Mouse (Mus musculus): ENCODE results near the gene Grpel1. TPM values are rescaled to one million over a fixed set of nuclear protein-coding genes. Genes with fewer than 3 reads are reported as not detected.

The Grpel1 gene
- total and polyA plus RNA-seq, 2 experiments from 2014 or later = 13.9 to 41.9 TPM

- no peak for ATAC-seq
- 61% methylated on average over 2 of the region's 2 CpGs for WGBS
- no peak overlapping the region for H3K4me3 ChIP-seq (ENCODE audit: low read length)
These were observed 33.1 kb upstream of the Grpel1 start for GRCm38 (mm10) chr5:36431711-36432110.

GRCm38 (mm10) chr5:36434398-36434967 is 30.3 kb upstream of the Grpel1 start:
- H3K9ac ChIP-seq (replicated peaks; ENCODE audit: low read length) = no peak overlapping the region
- 40% methylated on average over 9 of the region's 9 CpGs for WGBS
- no peaks in the 10 kb centered on the region for H3K36me3 ChIP-seq (ENCODE audit: insufficient read depth, low read length)
- no peak for TF ChIP-seq CTCF (IDR thresholded peaks at IDR 0.05; ENCODE audit: low read depth)
- DNase-seq (ENCODE audit: low spot score) = no peak
- H3K4me3 ChIP-seq (ENCODE audit: low read length) = no peak overlapping the region
- H3K4me2 ChIP-seq (ENCODE audit: low read depth, low read length) = no peak overlapping the region
- ATAC-seq = no peak; the same call in 1 of the 2 replicates
- no peaks in the 10 kb centered on the region for H3K9me3 ChIP-seq (ENCODE audit: low read length)
- no peak overlapping the region for H3K27ac ChIP-seq
- no peaks in the 10 kb centered on the region for H3K27me3 ChIP-seq (ENCODE audit: insufficient read depth, low read length)
- H3K4me1 ChIP-seq (ENCODE audit: insufficient read depth, low read length) = no peaks in the 10 kb centered on the region

More at GRCm38 (mm10) chr5:36431711-36432110, 33.1 kb upstream of the Grpel1 start:
- Histone ChIP-seq H3K27ac (no peak overlapping the region), H3K4me1 (ENCODE audit: insufficient read depth, low read length) (no peaks in the 10 kb centered on the region), H3K9me3 (ENCODE audit: low read length) (no peaks in the 10 kb centered on the region), H3K9ac (replicated peaks; ENCODE audit: low read length) (no peak overlapping the region), H3K4me2 (ENCODE audit: low read depth, low read length) (no peak overlapping the region), H3K36me3 (ENCODE audit: insufficient read depth, low read length) (no peaks in the 10 kb centered on the region), H3K27me3 (ENCODE audit: insufficient read depth, low read length) (no peaks in the 10 kb centered on the region)
- no peak for DNase-seq (ENCODE audit: low spot score)
- no peak for TF ChIP-seq CTCF (IDR thresholded peaks at IDR 0.05; ENCODE audit: low read depth)

GRCm38 (mm10) chr5:36436858-36437257 is 27.9 kb upstream of the Grpel1 start:
- ATAC-seq = no peak
- Histone ChIP-seq H3K4me1 (ENCODE audit: insufficient read depth, low read length) (no peaks in the 10 kb centered on the region), H3K9ac (replicated peaks; ENCODE audit: low read length) (no peak overlapping the region), H3K4me3 (ENCODE audit: low read length) (no peak overlapping the region), H3K27ac (no peak overlapping the region), H3K9me3 (ENCODE audit: low read length) (no peaks in the 10 kb centered on the region), H3K36me3 (ENCODE audit: insufficient read depth, low read length) (no peaks in the 10 kb centered on the region), H3K4me2 (ENCODE audit: low read depth, low read length) (no peak overlapping the region), H3K27me3 (ENCODE audit: insufficient read depth, low read length) (no peaks in the 10 kb centered on the region)
- DNase-seq (ENCODE audit: low spot score) = no peak
- 75% methylated on average over 4 of the region's 4 CpGs for WGBS
- no peak for TF ChIP-seq CTCF (IDR thresholded peaks at IDR 0.05; ENCODE audit: low read depth)

- Histone ChIP-seq H3K9ac (replicated peaks; ENCODE audit: low read length) (no peak overlapping the region), H3K27ac (no peak overlapping the region), H3K4me3 (ENCODE audit: low read length) (no peak overlapping the region), H3K9me3 (ENCODE audit: low read length) (no peaks in the 10 kb centered on the region), H3K4me1 (ENCODE audit: insufficient read depth, low read length) (no peaks in the 10 kb centered on the region), H3K27me3 (ENCODE audit: insufficient read depth, low read length) (no peaks in the 10 kb centered on the region), H3K4me2 (ENCODE audit: low read depth, low read length) (no peak overlapping the region), H3K36me3 (ENCODE audit: insufficient read depth, low read length) (no peaks in the 10 kb centered on the region)
- WGBS = 40% methylated on average over 3 of the region's 3 CpGs
- DNase-seq (ENCODE audit: low spot score) (no peak), ATAC-seq (no peak)
- TF ChIP-seq CTCF (IDR thresholded peaks at IDR 0.05; ENCODE audit: low read depth) = no peak
These were observed 24.1 kb upstream of the Grpel1 start for GRCm38 (mm10) chr5:36440741-36441140.

- 44% methylated on average over 4 of the region's 4 CpGs for WGBS
- DNase-seq (ENCODE audit: low spot score) (no peak), ATAC-seq (no peak)
- Histone ChIP-seq H3K9me3 (ENCODE audit: low read length) (no peaks in the 10 kb centered on the region), H3K4me1 (ENCODE audit: insufficient read depth, low read length) (no peaks in the 10 kb centered on the region), H3K4me3 (ENCODE audit: low read length) (no peak overlapping the region), H3K27ac (no peak overlapping the region), H3K9ac (replicated peaks; ENCODE audit: low read length) (no peak overlapping the region), H3K27me3 (ENCODE audit: insufficient read depth, low read length) (no peaks in the 10 kb centered on the region), H3K36me3 (ENCODE audit: insufficient read depth, low read length) (no peaks in the 10 kb centered on the region), H3K4me2 (ENCODE audit: low read depth, low read length) (no peak overlapping the region)
- no peak for TF ChIP-seq CTCF (IDR thresholded peaks at IDR 0.05; ENCODE audit: low read depth)
These were observed 20.2 kb upstream of the Grpel1 start for GRCm38 (mm10) chr5:36444611-36445010.

GRCm38 (mm10) chr5:36445028-36445427 is 19.8 kb upstream of the Grpel1 start:
- no peak overlapping the region for H3K4me3 ChIP-seq (ENCODE audit: low read length)
- no peak overlapping the region for H3K27ac ChIP-seq
- H3K9ac ChIP-seq (replicated peaks; ENCODE audit: low read length) = no peak overlapping the region
- WGBS = 23% methylated on average over 8 of the region's 8 CpGs
- ATAC-seq = no peak
- TF ChIP-seq CTCF (IDR thresholded peaks at IDR 0.05; ENCODE audit: low read depth) = no peak
- H3K36me3 ChIP-seq (ENCODE audit: insufficient read depth, low read length) = no peaks in the 10 kb centered on the region
- H3K27me3 ChIP-seq (ENCODE audit: insufficient read depth, low read length) = no peaks in the 10 kb centered on the region
- H3K9me3 ChIP-seq (ENCODE audit: low read length) = no peaks in the 10 kb centered on the region
- DNase-seq (ENCODE audit: low spot score) = peak; percentile 48
- no peak overlapping the region for H3K4me2 ChIP-seq (ENCODE audit: low read depth, low read length)
- no peaks in the 10 kb centered on the region for H3K4me1 ChIP-seq (ENCODE audit: insufficient read depth, low read length)

- DNase-seq (ENCODE audit: low spot score) (no peak), ATAC-seq (no peak)
- Histone ChIP-seq H3K9me3 (ENCODE audit: low read length) (no peaks in the 10 kb centered on the region), H3K9ac (replicated peaks; ENCODE audit: low read length) (no peak overlapping the region), H3K36me3 (ENCODE audit: insufficient read depth, low read length) (no peaks in the 10 kb centered on the region), H3K4me3 (ENCODE audit: low read length) (no peak overlapping the region), H3K27ac (no peak overlapping the region), H3K27me3 (ENCODE audit: insufficient read depth, low read length) (no peaks in the 10 kb centered on the region), H3K4me1 (ENCODE audit: insufficient read depth, low read length) (no peaks in the 10 kb centered on the region), H3K4me2 (ENCODE audit: low read depth, low read length) (no peak overlapping the region)
- WGBS = 44% methylated on average over 9 of the region's 9 CpGs
- no peak for TF ChIP-seq CTCF (IDR thresholded peaks at IDR 0.05; ENCODE audit: low read depth)
These were observed 18.5 kb upstream of the Grpel1 start for GRCm38 (mm10) chr5:36446166-36446890.

Measured in hindbrain, postnatal 0 days (tissue).